Comparison of ENCODE assay signal across 9 mouse cellular contexts in genomic region chr2:5417158-5418032, GRCm38 (mm10).
DNase-seq lines count a peak whose midpoint lies in the region; ATAC-seq and TF ChIP-seq lines count a peak whose summit lies in the region.
"Had no signal": no experiment of that assay in that cellular context is flagged by ENCODE, and none has a peak within 500 bp of the region (broad histone marks: within the 10 kb centered on the region; RNA-seq: fewer than 3 reads in every experiment).

No protein-coding gene starts in this region.

- H3K4me3 ChIP-seq in gastrocnemius, adult 2 months: no peak overlapping the region
- H3K4me3 ChIP-seq: left cerebral cortex, adult 2 months had no signal

- peak; percentile 75 for ATAC-seq in megakaryocyte progenitor cell, adult 5-6 weeks (replicated peaks; ENCODE audit: poor library complexity)

- DNase-seq in kidney, postnatal 4 days: peak; percentile 37 to 43
- no peak for DNase-seq in kidney, adult 8-10 months
- peak; percentile 48 for DNase-seq in MN1 (ENCODE audit: low spot score)
- peak; percentile 34 for DNase-seq in cerebellum, adult 8-10 months
- DNase-seq in gastrocnemius, adult 2 months: no peak
- no peak for DNase-seq in embryo, embryonic 10.5 days (ENCODE audit: low spot score)
- DNase-seq: gastrocnemius, postnatal 10 days had no signal

- intact Hi-C loops in gastrocnemius, adult 2 months (cut with DNase I): no loop called here

- no peak for TF ChIP-seq CTCF in gastrocnemius, adult 2 months (IDR thresholded peaks at IDR 0.05)

- H3K27ac ChIP-seq in gastrocnemius, adult 2 months: no peak overlapping the region
- H3K27ac ChIP-seq: left cerebral cortex, adult 2 months had no signal

Comparison
In these comparisons a context has a peak if more than half of its experiments do, and no peak if none do; other contexts are left out.
1. DNase-seq: peak in kidney, postnatal 4 days (2 of 2), MN1 (single experiment) and cerebellum, adult 8-10 months (single experiment); none in kidney, adult 8-10 months (0 of 2), gastrocnemius, adult 2 months (single experiment) and embryo, embryonic 10.5 days (single experiment).